Mouse (Mus musculus): ENCODE data around the gene L3hypdh.

DNA sequence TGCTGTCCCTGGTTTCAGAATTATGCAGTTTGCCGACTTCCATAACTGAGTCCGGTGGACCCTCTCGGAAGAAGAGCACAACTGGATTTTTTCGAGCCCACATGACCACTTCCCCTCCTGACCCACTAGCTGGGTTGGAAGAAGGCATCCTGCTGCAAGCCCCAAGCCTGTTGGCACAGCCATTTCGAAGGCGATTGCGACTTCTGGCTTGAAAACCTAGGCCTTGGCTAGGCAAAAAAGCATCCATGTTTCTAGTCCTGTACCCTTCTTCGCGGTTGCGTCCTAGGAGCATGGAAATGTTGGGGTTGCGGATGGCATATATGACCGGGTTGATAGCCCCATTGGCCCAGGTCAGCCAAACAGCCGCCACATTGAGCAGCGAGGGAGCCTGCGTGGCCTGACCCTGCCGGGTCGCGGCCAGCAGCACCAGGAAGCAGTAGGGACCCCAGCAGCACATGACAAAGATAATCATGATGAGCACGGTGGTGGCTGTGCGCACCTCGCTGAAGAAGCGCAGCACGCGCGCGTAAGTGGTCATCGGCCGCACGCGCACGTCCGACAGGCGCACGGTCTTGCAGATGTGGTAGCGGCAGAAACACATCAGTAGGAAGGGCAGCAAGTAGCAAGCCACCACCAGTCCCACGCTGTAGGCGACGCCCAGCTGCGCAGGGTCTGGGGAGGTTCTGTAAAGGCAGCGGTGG lies 15.5 kb downstream of the L3hypdh start:
- TF ChIP-seq POLR2A (IDR thresholded peaks at IDR 0.05; ENCODE audit: low read depth, low read length) = no peak
- TF ChIP-seq CTCF (IDR thresholded peaks at IDR 0.05; ENCODE audit: extremely low read depth, insufficient read depth, insufficient read length, insufficient replicate concordance) = no peak
